Mouse (Mus musculus) heart, postnatal 0 days (tissue): ENCODE data around the gene Itih1. TPM values are rescaled to one million over a fixed set of nuclear protein-coding genes. Genes with fewer than 3 reads are reported as not detected.
A peak's percentile ranks its signal among the peaks of the same experiment; 100 is the strongest.

Source experiments
- ATAC-seq: fragments of 200-750 bp; cut with Nextera tagmentation; 2 replicates; pipeline ENCODE4 v1.8.0; 2017; ENCODE audit warnings: low read depth, moderate number of reproducible peaks, moderate library complexity; ENCODE audit not compliant: insufficient read depth
- DNase-seq: peaks from one replicate; pipeline ENCODE4 v3.0.0-alpha.2; 2016; ENCODE audit warnings: low spot score
- H3K27ac ChIP-seq: fragments of 300-500 bp; sonication (generic); 2 replicates; pipeline ENCODE4 v1.5.1; 2014; ENCODE audit warnings: low read depth, mild to moderate bottlenecking
- H3K27me3 ChIP-seq: fragments of 300-500 bp; sonication (generic); 2 replicates; pipeline ENCODE4 v1.6.1; 2014; ENCODE audit warnings: low read length, mixed read lengths; ENCODE audit not compliant: control insufficient read depth, insufficient read depth
- H3K36me3 ChIP-seq: fragments of 300-500 bp; sonication (generic); replicated peaks from 2 replicates; pipeline ENCODE4 v1.6.1; 2014; ENCODE audit warnings: low read length, mixed read lengths; ENCODE audit not compliant: control insufficient read depth, insufficient read depth
- H3K4me1 ChIP-seq: fragments of 300-500 bp; sonication (generic); 2 replicates; pipeline ENCODE4 v1.6.1; 2014; ENCODE audit warnings: antibody characterized with exemption; ENCODE audit not compliant: control insufficient read depth, insufficient read depth
- H3K4me2 ChIP-seq: fragments of 300-500 bp; sonication (generic); 2 replicates; pipeline ENCODE4 v1.6.1; 2014; ENCODE audit warnings: low read depth, mild to moderate bottlenecking, low read length, moderate library complexity
- H3K4me3 ChIP-seq: fragments of 300-500 bp; sonication (generic); 2 replicates; pipeline ENCODE4 v1.5.1; 2014; ENCODE audit warnings: low read depth, low read length
- H3K9ac ChIP-seq: fragments of 300-500 bp; sonication (generic); replicated peaks from 2 replicates; pipeline ENCODE4 v1.6.1; 2014; ENCODE audit warnings: low read depth, low read length, mixed read lengths
- H3K9me3 ChIP-seq: fragments of 300-500 bp; sonication (generic); replicated peaks from 2 replicates; pipeline ENCODE4 v1.6.1; 2016; ENCODE audit warnings: low read length; ENCODE audit not compliant: control insufficient read depth
- CTCF ChIP-seq: IDR thresholded peaks from 2 replicates; pipeline ENCODE4 v1.5.1; 2016; ENCODE audit warnings: antibody characterized with exemption, control low read depth, low read depth
- EP300 ChIP-seq: IDR thresholded peaks from 2 replicates; pipeline ENCODE4 v1.6.1; 2016; ENCODE audit warnings: antibody characterized with exemption, low read depth
- WGBS: fragments of 180-500 bp; shearing (Covaris S2); extraction: QIAGEN DNeasy Blood & Tissue Kit; methylation state at CpG from one replicate; pipeline ENCODE4 v1.1.7; 2014; 5-methylcytosine and 5-hydroxymethylcytosine counted together
- polyA plus RNA-seq: library from polyadenylated mRNA; unstranded; fragments of >200 nt; fragmentation: Nextera tagmentation; extraction: Ambion mirVana; gene quantifications from 2 replicates; pipeline ENCODE4 v1.2.1, GENCODE M21; 2015
- total RNA-seq: library from RNA; depleted of rRNA; stranded (reverse); fragments of >200 nt; gene quantifications from 2 replicates; pipeline ENCODE4 v1.2.3, GENCODE M21; 2014; ENCODE audit warnings: low replicate concordance; rRNA removed

The Itih1 gene
- total RNA-seq (not detected in 2 replicates), polyA plus RNA-seq (not detected in 2 replicates)

GRCm38 (mm10) chr14:30943038-30943437, at the start of gene Itih1:
Gene Itih1, minus strand, starts transcription at chr14:30943289.
- no peak within 1 kb of the TSS for H3K9ac ChIP-seq
- no peaks in the 10 kb centered on the region for H3K27me3 ChIP-seq
- H3K4me1 ChIP-seq: no peaks in the 10 kb centered on the region
- 85% methylated on average over 7 of the region's 7 CpGs for WGBS
- H3K4me2 ChIP-seq: no peak within 1 kb of the TSS
- no peaks in the 10 kb centered on the region for H3K9me3 ChIP-seq
- ATAC-seq (no peak), DNase-seq (no peak)
- no peak within 1 kb of the TSS for H3K4me3 ChIP-seq
- H3K36me3 ChIP-seq: no peaks in the 10 kb centered on the region
- H3K27ac ChIP-seq: no peak within 1 kb of the TSS
- no peak for TF ChIP-seq EP300
- no peak for TF ChIP-seq CTCF

- ATAC-seq (no peak), DNase-seq (no peak)
- Histone ChIP-seq H3K4me3 (no peak overlapping the region), H3K27ac (no peak overlapping the region), H3K36me3 (peaks cover 8% of the 10 kb centered on the region; the same call in 1 of the 2 replicates), H3K4me2 (no peak overlapping the region), H3K9ac (no peak overlapping the region), H3K9me3 (no peaks in the 10 kb centered on the region), H3K4me1 (no peaks in the 10 kb centered on the region), H3K27me3 (no peaks in the 10 kb centered on the region)
- TF ChIP-seq EP300 (no peak), CTCF (no peak)
- 77% methylated on average over 3 of the region's 3 CpGs for WGBS
These were observed 33.1 kb upstream of the Itih1 start for GRCm38 (mm10) chr14:30976222-30976621.

- H3K4me3 ChIP-seq: no peak overlapping the region
- peak; percentile 71 for DNase-seq
- TF ChIP-seq EP300: no peak
- TF ChIP-seq CTCF: no peak
- H3K9me3 ChIP-seq: no peaks in the 10 kb centered on the region
- H3K36me3 ChIP-seq: 0 out of 2 replicates have a peak, but pooled peaks cover 5% of the 10 kb centered on the region
- no peak overlapping the region for H3K27ac ChIP-seq
- H3K4me2 ChIP-seq: no peak overlapping the region
- ATAC-seq: no peak
- no peaks in the 10 kb centered on the region for H3K4me1 ChIP-seq
- 59% methylated on average over 6 of the region's 6 CpGs for WGBS
- no peak overlapping the region for H3K9ac ChIP-seq
- H3K27me3 ChIP-seq: no peaks in the 10 kb centered on the region
These were observed 31.1 kb upstream of the Itih1 start for GRCm38 (mm10) chr14:30974204-30974603.

GRCm38 (mm10) chr14:30960366-30960765, 17.3 kb upstream of the Itih1 start:
- ATAC-seq: no peak
- H3K9ac ChIP-seq: no peak overlapping the region
- 74% methylated on average over 1 of the region's 1 CpGs for WGBS
- TF ChIP-seq EP300: no peak
- no peak for TF ChIP-seq CTCF
- H3K9me3 ChIP-seq: no peaks in the 10 kb centered on the region
- H3K27ac ChIP-seq: no peak overlapping the region
- H3K4me3 ChIP-seq: no peak overlapping the region
- H3K4me1 ChIP-seq: no peaks in the 10 kb centered on the region
- 0 out of 2 replicates have a peak, but pooled peaks cover 3% of the 10 kb centered on the region for H3K36me3 ChIP-seq
- DNase-seq: no peak
- H3K27me3 ChIP-seq: no peaks in the 10 kb centered on the region
- H3K4me2 ChIP-seq: no peak overlapping the region

GRCm38 (mm10) chr14:30959031-30959430, 15.9 kb upstream of the Itih1 start:
- WGBS: 86% methylated on average over 4 of the region's 4 CpGs
- Histone ChIP-seq H3K27ac (no peak overlapping the region), H3K4me3 (no peak overlapping the region), H3K9ac (no peak overlapping the region), H3K36me3 (0 out of 2 replicates have a peak, but pooled peaks cover 3% of the 10 kb centered on the region), H3K4me2 (no peak overlapping the region), H3K4me1 (no peaks in the 10 kb centered on the region), H3K9me3 (no peaks in the 10 kb centered on the region), H3K27me3 (no peaks in the 10 kb centered on the region)
- DNase-seq: no peak
- ATAC-seq: no peak
- TF ChIP-seq CTCF (no peak), EP300 (no peak)

- Histone ChIP-seq H3K36me3 (0 out of 2 replicates have a peak, but pooled peaks cover 3% of the 10 kb centered on the region), H3K4me3 (no peak overlapping the region), H3K4me2 (no peak overlapping the region), H3K27me3 (no peaks in the 10 kb centered on the region), H3K4me1 (no peaks in the 10 kb centered on the region), H3K9me3 (no peaks in the 10 kb centered on the region), H3K9ac (no peak overlapping the region), H3K27ac (no peak overlapping the region)
- ATAC-seq: no peak
- DNase-seq: no peak
- 50% methylated on average over 2 of the region's 2 CpGs for WGBS
- TF ChIP-seq CTCF (no peak), EP300 (no peak)
These were observed 15.4 kb upstream of the Itih1 start for GRCm38 (mm10) chr14:30958517-30958916.
